Mouse (Mus musculus) thymus, adult 18-20 months (tissue): ENCODE results near the gene Pcbp1.

ENCODE experiments used
- DNase-seq, 2 experiments: peaks; one replicate each; pipeline ENCODE4 v3.0.0; 2022; ENCODE audit warnings: mixed read lengths in 2 of 2

Gene Pcbp1

DNA sequence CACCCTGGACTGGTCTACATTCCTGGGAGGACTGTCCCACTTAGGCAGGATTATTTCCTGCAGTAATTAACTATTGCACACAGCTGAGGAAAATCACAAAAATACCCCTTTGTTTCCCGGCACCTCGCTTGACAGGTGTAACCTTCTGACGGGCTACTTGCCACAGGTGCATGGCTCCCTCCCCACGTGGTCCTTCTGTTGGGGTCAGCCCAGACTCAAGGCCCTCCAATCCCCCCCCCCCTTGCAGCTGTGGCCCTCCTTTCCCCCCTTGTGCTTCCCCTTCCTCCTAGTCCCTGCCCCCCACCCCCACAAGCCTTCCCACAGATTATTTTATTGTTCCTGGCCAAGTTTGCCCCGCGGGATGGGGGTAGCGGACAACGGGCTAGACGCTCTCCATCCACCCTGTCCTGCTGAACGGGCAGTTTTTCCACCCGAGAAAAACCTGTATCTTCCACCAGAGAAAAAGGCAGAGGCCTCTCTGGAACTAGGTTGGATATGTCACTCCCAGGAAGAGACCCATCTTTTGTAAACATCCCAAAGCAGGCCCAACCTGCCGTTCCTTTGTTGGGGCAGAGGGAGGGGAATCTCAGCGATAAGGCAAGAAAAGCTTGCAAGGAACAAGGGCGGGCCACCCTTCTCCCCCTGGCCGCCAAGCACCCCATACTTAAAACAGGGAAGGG lies 2.2 kb downstream of the Pcbp1 start:
- DNase-seq = no peak

DNA sequence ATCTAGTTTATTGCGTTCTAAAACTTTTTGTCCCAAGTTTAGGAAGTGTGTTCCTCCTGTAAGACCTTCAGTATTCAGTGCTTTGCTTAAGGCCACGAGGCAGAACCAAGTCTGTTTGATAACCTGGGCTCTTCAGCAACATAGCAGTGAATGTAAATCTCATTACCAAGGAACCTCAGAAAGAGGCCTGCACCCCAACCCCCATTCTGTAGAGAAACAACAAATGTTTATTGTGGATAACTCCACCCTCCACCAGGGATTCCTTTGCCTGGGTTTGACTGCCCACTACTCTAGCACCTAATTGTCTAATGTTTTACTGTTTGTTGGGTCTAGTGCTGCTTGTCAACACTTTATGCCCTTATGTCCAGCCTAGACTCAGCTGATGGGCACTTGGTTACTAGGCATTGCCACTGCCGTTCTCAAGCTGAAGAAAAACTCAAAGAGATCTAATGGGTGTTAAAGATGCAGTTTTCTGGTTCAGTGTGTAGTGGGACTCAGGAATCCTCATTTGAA lies 2.8 kb downstream of the Pcbp1 start:
- no peak for DNase-seq

DNA sequence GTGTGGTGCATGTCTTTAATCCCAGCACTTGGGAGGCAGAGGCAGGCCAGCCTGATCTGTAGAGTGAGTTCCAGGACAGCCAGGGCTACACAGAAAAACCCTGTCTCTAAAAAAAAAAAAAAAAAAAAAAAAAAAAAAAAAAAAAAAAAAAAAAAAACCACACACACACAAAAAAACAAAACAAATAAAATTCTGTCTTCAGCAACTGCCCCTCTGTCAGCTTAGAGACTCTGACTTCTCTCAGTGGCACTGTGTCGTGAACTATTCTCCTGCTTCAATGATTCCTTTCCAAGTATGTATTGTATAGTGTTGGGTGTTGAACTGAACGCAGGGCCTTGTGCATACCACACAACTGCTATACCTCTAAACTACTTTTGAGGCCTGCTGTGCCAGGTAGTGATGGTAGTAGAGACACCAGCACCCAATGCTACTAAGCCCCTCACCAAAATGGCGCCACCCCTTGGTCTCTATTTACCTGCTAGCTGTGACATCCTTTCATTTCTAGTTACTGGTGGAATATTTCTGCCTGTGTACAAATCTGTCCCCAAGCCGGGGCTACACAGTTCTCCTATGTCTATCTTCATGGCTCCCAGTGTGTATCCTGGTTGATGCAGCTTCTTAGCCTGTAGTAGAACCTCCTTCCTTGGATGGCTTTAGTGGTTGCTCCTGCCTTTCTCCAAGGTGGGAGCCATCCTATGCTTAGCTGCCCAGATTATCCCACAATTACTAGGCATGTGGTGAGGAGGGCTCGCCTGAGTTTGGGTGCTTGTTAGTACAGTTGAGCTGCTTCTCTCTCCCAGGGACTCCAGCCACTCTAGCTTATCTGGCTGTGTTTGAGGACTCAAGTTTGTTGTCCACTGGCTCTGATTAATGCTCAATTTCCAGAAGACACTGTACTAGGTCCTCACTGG lies 3.9 kb downstream of the Pcbp1 start:
- DNase-seq = no peak

DNA sequence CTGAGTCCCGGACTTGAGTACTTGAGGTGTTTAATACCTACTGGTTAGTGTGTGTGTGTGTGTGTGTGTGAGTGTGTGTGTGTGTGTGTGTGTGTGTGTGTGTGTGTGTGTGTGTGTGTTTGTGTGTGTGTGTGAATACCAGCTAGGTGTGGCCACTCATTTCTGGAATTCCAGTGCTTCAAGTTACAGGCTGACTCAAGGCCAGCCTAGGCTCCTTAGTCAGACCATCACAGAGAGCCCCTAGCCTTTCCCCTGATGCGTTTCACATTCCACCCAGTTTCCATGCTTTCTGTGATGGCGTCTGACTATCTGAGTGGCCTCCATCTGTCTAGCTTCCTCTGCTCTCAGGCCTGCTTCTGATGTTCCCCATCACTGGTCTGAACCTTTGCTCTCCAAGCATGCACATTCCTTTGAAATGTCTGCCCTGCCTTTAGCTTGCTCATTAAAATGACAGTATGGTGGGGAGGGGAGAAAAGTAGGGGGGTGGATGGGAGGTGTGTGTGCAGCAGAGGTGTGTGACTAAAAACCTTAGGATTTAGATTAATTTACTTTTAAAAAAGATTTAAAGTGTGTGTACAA lies 6.3 kb downstream of the Pcbp1 start:
- no peak for DNase-seq

DNA sequence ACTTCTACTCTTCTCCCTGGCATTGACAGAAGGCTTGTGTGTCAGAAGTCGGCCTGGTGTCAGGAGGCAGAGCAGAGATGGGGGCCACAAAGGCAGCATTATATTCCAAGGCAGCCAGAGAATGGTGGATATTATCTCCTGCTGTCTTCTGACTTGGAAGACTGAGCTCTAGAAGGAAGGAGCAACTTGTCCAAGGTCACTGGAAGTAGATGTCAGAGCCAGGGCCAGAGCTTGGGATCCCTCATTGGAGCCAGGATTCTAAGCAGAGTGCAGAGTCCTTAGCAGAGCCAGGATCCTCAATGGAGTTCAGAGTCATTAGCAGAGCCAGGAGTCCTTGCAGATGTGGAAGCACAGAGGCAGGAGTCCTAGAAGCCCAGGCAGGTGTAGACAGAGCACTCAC lies 10.1 kb downstream of the Pcbp1 start:
- DNase-seq = no peak

DNA sequence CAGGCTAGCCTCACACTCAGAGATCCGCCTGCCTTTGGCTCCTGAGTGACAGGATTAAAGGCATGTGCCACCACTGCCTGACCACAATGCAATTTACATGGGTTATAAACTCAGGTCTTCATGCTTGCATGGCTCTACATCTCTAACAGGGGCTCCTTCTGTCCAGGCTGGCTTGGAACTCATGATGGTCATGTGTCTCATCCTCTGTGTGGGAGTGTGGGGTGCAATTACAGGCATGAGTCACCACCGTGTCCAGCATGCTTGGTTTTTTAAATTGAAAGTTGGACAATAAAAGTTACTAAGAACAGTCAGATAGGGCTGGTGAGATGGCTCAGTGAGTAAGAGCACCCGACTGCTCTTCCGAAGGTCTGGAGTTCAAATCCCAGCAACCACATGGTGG lies 12.8 kb downstream of the Pcbp1 start:
- DNase-seq = no peak

DNA sequence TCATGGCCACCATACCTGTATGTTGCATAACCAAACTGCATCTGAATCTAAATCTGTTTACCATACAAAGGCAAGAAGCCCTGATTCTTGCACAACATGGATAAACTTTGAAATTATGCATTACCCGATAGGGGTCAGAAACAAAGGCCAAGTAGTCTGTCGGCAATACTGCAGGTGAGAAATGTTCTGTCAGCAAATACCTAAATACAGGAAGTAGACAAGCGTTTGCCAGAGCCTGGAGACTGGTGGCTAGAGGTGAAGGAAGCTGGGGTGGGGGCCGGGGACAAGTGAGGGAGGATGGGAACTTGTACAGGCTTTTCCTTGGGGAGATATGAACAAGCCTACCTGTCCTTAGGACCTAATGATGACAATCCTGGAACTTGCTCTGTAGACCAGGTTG lies 15.1 kb downstream of the Pcbp1 start:
- no peak for DNase-seq

DNA sequence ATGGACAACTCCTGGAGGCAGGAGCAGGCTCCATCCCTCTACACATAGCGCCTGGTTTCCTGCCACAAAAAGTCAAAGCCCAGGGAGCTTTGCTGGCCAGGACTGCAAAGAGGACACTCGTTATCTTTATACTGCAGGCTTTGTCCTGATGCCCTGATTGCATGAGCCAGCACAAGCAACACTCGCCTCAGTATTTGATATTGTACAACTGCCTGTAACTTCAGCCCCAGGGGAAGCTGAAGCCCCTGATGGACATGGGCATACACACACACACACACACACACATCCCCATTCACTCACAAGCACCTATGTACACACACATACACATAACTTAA lies 16.3 kb downstream of the Pcbp1 start:
- no peak for DNase-seq

DNA sequence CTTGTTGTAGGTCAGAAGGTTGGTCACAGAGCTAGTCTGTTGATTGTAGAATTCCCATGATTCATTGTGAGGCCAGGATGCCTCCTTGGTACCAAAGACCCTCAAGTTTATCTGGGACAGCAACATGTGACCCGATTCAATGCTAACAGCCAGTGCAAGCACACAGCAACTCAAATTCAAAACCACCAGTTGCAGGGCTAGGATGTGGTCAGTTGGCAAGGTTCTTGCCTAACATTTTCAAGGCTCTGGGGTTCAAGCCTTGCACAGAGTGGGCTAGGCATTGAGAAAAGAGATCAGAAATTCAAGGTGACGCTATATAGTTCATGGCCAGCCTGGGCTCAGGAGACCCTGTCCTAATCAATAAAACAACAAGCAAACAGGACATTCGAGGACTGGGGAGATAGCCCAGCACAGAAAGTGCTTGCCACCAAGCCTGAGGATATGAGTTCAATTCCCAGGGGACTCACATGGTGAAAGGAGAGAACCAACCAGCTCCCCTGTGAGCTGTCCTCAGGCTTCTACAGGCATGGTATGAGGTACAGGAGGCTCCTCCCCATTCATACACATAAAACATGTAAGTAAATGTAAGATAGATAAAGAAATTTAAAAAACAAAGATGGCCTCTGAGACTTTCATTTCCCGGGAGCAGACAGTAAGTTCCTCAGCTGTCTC lies 16.8 kb downstream of the Pcbp1 start:
- no peak for DNase-seq

DNA sequence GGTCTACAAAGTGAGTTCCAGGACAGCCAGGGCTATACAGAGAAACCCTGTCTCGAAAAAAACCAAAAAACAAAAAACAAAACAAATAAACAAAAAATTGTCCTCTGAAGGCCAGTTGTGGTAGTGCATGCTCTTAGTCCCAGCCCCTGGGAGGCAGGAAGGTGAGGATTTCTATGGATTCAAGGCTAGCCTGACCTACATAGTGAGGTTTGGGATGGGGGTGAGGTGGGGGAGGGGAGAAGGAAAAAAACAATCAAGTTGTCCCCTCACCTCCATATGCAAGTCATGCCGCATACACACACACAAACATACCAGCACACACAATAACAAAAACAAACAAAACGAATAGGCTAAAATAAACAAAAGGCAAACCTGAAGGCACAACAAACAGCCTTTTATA lies 17.4 kb downstream of the Pcbp1 start:
- DNase-seq = no peak

DNA sequence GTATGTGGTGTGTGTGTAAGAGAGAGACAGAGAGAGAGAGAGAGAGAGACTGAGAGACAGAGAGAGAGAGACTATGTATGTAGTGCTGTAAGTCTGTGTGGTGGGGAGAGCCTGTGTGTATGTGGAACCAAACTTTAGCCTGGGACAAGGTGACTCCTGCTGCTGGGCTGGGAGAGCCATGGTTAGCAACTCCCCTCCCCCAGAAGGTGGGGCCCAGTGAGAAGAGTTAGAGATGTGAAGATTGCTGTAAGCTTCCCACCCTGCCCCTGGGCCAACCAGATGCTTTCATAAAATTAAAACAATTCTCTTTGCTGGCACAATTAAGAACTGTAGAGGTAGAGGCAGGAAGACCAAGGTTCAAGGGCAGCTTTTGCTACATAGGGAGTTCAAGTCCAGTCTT lies 19.0 kb downstream of the Pcbp1 start:
- DNase-seq = no peak

DNA sequence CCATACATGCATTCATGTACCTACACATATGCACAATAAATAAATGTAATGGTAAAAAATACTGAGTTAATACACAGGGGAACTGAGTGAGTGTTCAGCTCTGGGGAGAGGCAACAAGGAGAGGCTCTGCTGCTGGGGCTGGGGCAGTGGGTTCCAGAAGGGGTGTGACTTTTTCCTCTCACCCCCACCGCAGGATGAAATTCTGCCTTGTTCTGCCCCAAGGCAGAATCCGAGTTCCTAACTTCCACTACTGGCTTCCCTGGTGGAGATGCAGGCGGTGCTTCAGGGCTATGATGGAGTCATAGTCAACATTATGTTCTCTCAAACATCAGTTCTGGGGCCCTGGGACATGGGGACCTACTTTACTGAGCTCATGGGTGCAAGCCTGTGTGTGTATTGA lies 19.8 kb downstream of the Pcbp1 start:
- no peak for DNase-seq

DNA sequence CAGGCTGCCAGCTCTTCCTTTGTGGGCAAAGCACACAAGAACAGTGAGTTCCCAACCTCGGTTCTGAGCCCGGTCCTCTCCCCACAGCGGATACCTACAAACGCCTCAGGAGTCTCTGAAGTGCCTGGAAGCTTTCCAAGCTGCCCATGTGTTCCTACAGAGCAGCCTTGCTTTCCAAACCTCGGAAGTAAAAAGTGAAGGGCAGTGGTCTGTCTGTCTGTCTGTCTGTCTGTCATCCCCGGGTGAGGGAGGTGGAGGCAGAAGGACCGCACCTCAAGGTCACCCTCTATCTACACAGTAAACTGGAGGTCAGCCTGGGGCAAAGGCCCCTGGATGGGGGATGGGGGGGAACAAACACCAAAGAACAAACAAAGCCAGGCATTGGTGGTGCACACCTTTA lies 20.4 kb downstream of the Pcbp1 start:
- no peak for DNase-seq

DNA sequence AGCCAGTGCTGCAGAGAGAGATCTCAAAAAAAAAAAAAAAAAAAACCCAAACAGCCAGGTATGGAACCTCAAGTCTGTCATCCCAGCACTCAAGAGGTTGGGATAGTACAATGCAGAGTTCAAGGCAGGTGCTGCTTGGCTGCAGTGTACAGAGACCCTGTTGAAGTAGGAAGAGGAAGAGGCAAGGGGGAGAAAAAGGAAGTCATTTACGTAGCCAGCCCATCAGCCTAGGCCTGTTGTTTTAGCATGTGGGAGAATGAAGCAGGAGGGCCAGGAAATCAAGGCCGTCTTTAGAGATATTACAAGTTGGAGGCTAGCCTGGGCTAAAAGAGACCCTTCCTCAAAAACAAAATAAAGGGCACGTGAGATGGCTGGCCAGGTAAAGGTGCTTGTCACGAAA lies 22.6 kb downstream of the Pcbp1 start:
- no peak for DNase-seq

DNA sequence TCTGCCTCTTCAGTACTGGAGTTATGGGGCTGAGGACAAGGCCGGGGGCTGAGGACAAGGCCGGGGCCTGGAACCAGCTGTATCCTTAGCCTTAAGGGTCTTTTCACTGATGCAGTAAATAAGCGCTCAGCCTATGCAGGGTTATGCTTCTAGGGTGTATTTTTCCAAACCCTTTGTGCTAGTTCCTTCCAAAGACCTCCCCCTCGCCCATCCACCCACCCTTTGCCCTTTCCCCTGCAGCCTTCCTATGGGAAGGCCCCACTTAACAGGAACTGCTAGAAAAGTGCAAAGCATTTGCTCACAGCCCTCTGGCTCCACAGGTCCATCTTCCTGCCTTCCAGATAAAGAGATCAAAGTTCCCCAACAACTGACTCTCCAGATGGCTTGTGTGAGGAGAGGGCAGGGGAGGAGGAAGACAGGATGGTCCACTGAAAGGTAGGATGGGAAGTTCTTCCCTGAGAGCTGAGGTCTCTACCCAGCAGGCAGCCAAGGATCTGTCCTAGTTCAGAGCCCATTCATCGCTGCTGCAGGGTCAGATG lies 26.5 kb downstream of the Pcbp1 start:
- DNase-seq = no peak

DNA sequence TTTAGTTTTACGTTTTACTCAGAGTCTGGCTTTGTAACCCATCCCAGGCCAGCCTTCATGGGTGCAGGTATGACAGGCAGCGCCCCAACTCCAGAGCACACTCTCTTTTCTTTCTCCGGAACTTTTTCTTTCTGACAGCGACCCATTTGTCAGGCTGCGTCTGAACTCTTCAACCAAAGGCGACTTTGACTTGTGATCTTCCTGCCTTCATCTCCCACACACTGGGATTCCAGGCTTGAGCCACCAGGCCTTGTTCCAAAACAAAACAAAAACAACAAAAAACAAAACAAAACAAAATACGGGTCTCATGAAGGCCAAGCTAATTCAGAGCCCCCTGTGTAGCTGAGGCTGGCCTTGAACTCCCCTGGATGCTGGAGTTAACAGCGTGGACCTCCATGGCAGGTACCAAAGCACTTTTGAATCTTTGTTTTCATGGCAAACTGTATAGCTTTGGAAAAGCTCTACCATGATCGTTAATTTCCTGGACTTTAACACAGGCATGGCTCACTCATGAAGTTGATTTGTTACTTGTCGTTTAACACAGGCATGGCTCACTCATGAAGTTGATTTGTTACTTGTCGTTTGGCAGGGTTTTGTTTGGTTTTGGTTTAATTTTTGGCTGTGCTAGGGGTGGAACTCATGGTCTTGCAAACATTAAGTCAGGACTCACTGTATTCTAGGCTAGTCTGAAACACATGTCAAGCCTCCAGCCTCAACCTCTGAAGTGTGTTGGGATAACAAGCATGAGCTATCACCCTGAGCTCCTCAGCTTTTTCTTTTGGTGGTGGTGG lies 28.0 kb downstream of the Pcbp1 start:
- DNase-seq = no peak

DNA sequence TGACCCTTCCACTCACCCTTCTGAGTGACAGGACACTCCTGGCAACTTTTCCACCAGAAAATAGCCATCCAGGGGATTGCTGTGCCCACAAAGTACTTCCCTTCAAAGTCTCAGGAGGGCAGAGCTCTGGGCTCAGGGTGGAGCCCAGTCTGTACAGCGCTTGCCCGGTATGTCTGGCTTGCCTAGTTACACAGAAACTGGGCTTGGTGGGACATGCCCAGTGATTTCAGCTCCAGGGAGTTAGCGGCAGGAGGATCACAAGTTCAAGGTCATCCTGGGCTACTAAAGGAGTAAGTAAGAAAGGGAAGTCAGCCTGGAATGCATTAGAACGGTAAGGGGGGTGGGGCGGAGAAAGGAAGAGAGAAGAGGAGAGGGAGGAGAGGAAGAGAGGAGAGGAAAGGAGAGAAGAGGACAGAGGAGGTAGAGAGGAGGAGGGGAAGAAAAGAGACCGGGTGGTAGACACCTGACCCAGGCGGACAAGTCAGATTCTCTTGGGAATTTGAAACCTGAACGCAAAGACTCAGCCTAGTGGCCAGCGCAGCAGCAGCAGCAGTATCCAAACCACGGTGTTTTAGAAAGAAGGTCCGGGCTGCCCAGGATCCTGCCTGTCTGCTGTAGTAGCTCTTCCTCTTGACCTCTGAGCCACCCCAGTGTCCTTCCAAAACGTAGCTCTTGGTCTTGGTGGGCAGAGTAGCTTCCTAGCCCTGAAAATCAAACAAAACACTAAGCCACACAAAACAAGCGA lies 28.9 kb downstream of the Pcbp1 start:
- DNase-seq = no peak

DNA sequence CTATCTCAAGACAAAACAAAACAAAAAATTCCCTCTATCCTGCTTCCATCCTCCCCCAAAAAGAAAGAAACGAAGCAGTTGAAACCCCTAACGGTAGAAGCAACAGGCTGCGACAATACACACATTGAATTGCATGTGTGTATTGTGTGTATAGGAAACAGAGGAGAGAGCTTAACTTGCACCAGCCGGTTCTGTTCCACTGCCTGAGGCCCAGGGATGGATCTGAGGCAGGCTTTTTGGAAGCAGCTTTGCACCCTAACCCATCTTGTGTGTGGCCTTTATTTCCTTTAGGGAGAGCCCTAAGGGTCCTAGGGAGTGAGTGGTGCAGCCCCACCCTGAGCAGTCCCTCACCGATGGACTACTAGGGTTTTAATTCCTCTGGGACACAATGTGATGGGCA lies 29.5 kb downstream of the Pcbp1 start:
- DNase-seq = no peak

DNA sequence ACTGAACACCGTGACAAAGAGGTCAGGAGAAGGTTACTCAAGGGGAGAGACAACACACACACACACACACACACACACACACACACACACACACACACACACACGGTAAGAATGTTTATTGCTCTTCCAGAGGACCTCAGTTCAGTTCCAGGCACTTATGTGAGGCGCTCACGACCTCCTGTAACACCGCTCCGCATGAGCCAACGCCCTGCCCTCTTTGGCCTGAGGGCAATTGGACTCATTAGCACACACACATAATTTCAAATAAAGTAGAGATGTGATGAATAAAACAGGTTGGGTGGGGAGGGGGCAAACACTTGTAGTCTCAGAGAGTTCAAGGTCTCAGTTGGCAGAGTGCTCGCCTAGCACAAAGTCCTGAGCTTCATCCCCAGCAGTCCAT lies 30.0 kb downstream of the Pcbp1 start:
- no peak for DNase-seq

DNA sequence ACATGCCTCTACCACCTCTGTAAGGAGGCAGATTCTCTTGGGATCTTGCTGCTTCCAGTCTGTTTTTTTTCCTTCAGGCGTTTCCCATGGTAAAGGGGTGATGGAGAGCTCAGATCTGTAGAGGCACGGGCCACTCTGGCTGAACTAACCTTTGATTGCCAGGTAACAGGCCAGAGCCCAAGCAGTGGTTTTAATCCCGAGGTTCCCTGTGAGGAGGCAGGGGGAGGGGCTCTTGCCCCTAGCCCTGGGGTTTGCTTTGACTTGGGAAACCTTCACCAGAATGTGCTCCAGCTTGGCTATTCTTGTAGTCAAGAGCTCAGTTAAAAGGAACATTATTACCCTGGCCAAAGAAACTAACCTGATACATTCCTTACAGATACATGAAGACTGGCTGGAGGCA lies 30.5 kb downstream of the Pcbp1 start:
- no peak for DNase-seq

DNA sequence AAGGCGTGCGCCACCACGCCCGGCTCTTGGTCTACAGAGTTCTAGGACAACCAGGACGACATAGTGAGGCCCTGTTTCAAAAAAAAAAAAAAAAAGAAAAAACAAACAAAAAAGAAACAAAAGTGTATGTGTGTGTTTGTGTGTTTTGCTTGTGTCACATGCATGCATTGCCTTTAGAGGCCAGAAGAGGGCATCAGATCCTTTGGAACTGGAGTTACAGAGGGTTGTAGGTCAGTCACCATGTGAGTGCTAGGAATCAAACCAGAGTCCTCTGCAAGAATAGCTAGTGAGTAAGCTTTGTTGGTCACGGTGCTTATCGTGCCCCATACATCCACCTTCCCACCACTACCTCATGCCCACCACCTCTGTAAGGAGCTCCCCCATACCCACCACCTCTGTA lies 31.4 kb downstream of the Pcbp1 start:
- DNase-seq = no peak
